Mouse (Mus musculus) embryonic facial prominence, embryonic 11.5 days (tissue): ENCODE measurements around the gene Pjvk. TPM values are rescaled to one million over a fixed set of nuclear protein-coding genes. Genes with fewer than 3 reads are reported as not detected.

ENCODE experiments used
- ATAC-seq: fragments of 200-750 bp; cut with Nextera tagmentation; replicated peaks from 2 replicates; pipeline ENCODE4 v1.8.0; 2017; ENCODE audit warnings: low read depth; ENCODE audit not compliant: insufficient number of reproducible peaks, low FRiP score, low TSS enrichment
- DNase-seq: peaks from one replicate; pipeline ENCODE4 v3.0.0-alpha.2; 2015; ENCODE audit warnings: low spot score
- H3K27ac ChIP-seq: fragments of 300-500 bp; sonication (generic); replicated peaks from 2 replicates; pipeline ENCODE4 v1.5.1; 2014; ENCODE audit warnings: mild to moderate bottlenecking, low read depth, low read length, control low read depth
- H3K27me3 ChIP-seq: fragments of 300-500 bp; sonication (generic); 2 replicates; pipeline ENCODE4 v1.6.1; 2014; ENCODE audit warnings: mild to moderate bottlenecking, low read length, moderate library complexity, mixed read lengths; ENCODE audit not compliant: control insufficient read depth, insufficient read depth
- H3K36me3 ChIP-seq: fragments of 300-500 bp; sonication (generic); replicated peaks from 2 replicates; pipeline ENCODE4 v1.6.1; 2014; ENCODE audit warnings: low read depth, mild to moderate bottlenecking, low read length, moderate library complexity, mixed read lengths; ENCODE audit not compliant: control insufficient read depth, insufficient read depth
- H3K4me1 ChIP-seq: fragments of 300-500 bp; sonication (generic); 2 replicates; pipeline ENCODE4 v1.6.1; 2014; ENCODE audit warnings: low read length, mixed read lengths; ENCODE audit not compliant: control insufficient read depth, insufficient read depth
- H3K4me2 ChIP-seq: fragments of 300-500 bp; sonication (generic); 2 replicates; pipeline ENCODE4 v1.6.1; 2014; ENCODE audit warnings: low read depth, mild to moderate bottlenecking, control low read depth, low read length, moderate library complexity
- H3K4me3 ChIP-seq: fragments of 300-500 bp; sonication (generic); 2 replicates; pipeline ENCODE4 v1.5.1; 2014; ENCODE audit warnings: low read depth, low read length, control low read depth
- H3K9ac ChIP-seq: fragments of 300-500 bp; sonication (generic); replicated peaks from 2 replicates; pipeline ENCODE4 v1.6.1; 2014; ENCODE audit warnings: mild to moderate bottlenecking, control low read depth, low read length
- H3K9me3 ChIP-seq: fragments of 300-500 bp; sonication (generic); replicated peaks from 2 replicates; pipeline ENCODE4 v1.6.1; 2016; ENCODE audit warnings: mild to moderate bottlenecking, low read length, inconsistent platforms, mixed read lengths; ENCODE audit not compliant: control insufficient read depth
- WGBS: fragments of 180-500 bp; shearing (Covaris S2); extraction: QIAGEN DNeasy Blood & Tissue Kit; methylation state at CpG from one replicate; pipeline ENCODE4 v1.1.7; 2014; 5-methylcytosine and 5-hydroxymethylcytosine counted together
- polyA plus RNA-seq: library from polyadenylated mRNA; unstranded; fragments of >200 nt; fragmentation: Nextera tagmentation; extraction: Ambion mirVana; gene quantifications from 2 replicates; pipeline ENCODE4 v1.2.1, GENCODE M21; 2014

The Pjvk gene
- polyA plus RNA-seq, 1 experiment from 2014 or later: 0.93 TPM

DNA sequence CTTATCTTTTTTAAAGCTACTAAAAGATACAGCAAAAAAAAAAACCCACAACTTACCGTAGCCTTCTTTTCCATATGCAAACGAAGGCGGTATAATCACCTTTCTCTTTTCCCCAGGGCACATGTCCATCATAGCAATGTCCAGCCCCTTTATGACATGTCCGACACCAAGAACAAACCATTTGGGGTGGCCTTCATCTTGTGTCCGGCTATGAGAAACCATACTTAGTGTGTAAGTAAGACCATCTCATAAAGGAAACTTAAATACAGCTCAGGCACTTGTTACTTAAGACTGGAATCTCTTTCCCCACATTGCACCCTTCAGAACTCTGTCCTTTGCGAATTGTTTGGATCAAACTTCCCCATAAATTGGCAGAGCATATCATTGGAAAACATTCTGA is 23.4 kb downstream of the Pjvk start:
- peak overlapping the region; percentile 47 for H3K4me2 ChIP-seq
- ATAC-seq: no peak
- no peaks in the 10 kb centered on the region for H3K4me1 ChIP-seq
- no peak overlapping the region for H3K27ac ChIP-seq
- H3K9me3 ChIP-seq: no peaks in the 10 kb centered on the region
- H3K36me3 ChIP-seq: no peaks in the 10 kb centered on the region
- H3K9ac ChIP-seq: peak overlapping the region; percentile 60; the same call in 1 of the 2 replicates
- no peaks in the 10 kb centered on the region for H3K27me3 ChIP-seq
- 88% methylated on average over 6 of the region's 6 CpGs for WGBS
- H3K4me3 ChIP-seq: peak overlapping the region; percentile 40; the same call in 1 of the 2 replicates
- DNase-seq: no peak

DNA sequence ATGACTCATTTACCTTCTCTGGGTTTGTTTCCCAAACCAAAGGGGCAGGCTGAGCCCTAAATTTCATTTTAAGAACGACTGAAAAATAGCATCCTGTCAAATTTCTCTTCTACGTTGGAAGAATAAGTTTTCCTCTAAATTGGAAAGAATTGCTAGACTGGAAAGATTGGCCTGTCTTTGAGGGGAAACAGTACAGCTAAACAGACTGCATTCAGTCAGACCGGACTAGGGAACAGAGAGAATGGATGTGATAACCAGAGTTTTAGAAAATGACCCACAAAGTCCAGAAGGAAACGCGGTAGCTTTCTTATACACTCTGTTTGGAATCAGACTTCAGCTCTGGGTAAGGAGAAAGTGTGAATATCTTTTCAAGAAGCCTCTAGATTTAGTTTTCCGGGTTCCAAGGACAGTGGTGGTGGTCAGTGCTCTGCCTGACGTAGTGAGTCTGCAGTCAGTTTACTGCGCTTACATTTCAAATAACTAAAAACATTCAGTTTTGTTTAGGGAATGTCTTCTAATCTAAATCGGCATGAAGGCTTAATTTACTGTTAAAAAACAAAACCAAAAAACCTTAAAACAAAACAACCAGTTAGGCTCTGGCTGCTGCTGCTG is 24.0 kb downstream of the Pjvk start:
- no peak for ATAC-seq

GRCm38 (mm10) chr2:76672966-76673392 is 24.7 kb downstream of the Pjvk start, which contains the start of gene Fkbp7:
Fkbp7 (minus strand) TSS chr2:76673116.
- no peaks in the 10 kb centered on the region for H3K9me3 ChIP-seq
- peak within 1 kb of the TSS; percentile 40 for H3K4me3 ChIP-seq
- H3K4me1 ChIP-seq: no peaks in the 10 kb centered on the region
- H3K36me3 ChIP-seq: no peaks in the 10 kb centered on the region
- H3K4me2 ChIP-seq: peak within 1 kb of the TSS; percentile 47
- WGBS: under 1% methylated on average over 17 of the region's 17 CpGs
- peak within 1 kb of the TSS; percentile 60 for H3K9ac ChIP-seq
- H3K27ac ChIP-seq: 0 out of 2 replicates have a peak within 1 kb of the TSS, but pooled peaks have one; percentile 10
- no peaks in the 10 kb centered on the region for H3K27me3 ChIP-seq
- peak; percentile 95 for DNase-seq
- peak; percentile 87 for ATAC-seq

More for the DNA sequence above, 24.0 kb downstream of the Pjvk start:
- H3K4me3 ChIP-seq: peak overlapping the region; percentile 40
- 41% methylated on average over 9 of the region's 9 CpGs for WGBS
- H3K9ac ChIP-seq: peak overlapping the region; percentile 60
- 0 out of 2 replicates have a peak overlapping the region, but pooled peaks have one; percentile 10 for H3K27ac ChIP-seq
- no peaks in the 10 kb centered on the region for H3K27me3 ChIP-seq
- DNase-seq: peak; percentile 11
- H3K4me1 ChIP-seq: no peaks in the 10 kb centered on the region
- H3K36me3 ChIP-seq: no peaks in the 10 kb centered on the region
- H3K4me2 ChIP-seq: peak overlapping the region; percentile 47
- no peaks in the 10 kb centered on the region for H3K9me3 ChIP-seq

DNA sequence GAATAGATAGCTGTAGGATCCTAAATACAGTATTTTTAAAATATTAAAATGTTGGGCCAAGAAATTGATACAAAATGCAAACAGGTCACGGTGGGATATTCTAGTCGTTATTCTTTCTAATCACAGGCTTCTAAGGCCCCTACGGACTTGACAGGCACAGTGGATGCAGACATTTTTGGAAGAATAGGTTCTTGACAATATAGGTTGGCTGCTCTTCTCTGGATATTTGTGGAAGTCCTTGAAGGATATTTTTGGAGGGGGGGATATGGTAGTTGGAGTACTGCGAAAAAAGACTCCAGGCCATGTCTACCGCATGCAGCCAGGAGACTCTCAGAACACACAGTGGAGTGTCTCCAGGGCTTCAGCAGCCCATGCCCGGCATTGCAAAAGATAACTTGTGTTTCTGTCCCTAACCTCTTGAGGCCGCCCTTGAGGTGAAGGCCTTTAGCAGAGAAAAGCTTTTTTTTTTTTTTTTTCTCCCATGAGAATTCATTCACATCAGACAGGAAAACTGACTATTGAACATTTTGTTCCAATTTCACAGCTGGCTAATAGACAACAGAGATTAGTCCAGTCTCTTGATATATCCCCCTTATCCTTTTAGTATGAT is 25.3 kb downstream of the Pjvk start:
- Histone ChIP-seq H3K4me2 (peak overlapping the region; percentile 47; the same call in 1 of the 2 replicates), H3K9ac (no peak overlapping the region), H3K4me1 (no peaks in the 10 kb centered on the region), H3K27ac (no peak overlapping the region), H3K9me3 (no peaks in the 10 kb centered on the region), H3K36me3 (no peaks in the 10 kb centered on the region), H3K27me3 (no peaks in the 10 kb centered on the region), H3K4me3 (peak overlapping the region; percentile 40; the same call in 1 of the 2 replicates)
- no peak for ATAC-seq
- 35% methylated on average over 7 of the region's 7 CpGs for WGBS
- peak; percentile 59 for DNase-seq

DNA sequence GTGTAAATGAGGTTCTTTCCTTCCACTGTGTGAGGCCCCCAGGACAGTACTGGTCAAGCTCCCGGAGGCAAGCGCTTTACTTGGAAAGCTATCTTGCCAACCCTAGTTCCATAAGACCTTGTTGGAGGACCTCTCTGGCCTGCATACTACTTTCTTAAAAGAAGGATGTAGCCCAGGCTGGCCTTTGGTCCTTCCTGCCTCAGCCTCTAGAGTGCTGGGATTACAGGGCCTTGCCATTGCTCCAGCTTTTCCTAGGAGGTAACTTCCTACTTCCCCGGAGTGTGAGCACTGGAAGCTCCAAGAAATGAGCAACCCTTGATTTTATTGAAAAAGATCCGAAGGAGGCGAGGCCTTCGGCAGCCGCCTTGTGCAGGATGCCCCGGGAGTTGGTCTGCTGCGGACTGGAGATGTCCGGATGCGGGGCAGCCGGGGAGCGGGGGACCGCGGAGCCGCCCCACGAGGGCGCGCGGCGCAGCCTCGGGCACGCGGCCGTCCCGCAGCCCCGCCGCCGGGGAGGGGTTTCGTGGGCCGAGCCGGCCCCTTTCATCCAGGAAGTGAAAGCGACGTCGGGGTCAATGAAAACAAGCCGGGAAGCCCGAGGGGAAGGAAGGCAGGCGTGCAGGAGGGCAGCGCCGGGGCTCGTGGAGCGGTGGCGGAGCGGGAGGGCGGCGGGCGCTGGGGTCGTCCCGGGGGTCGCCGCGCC is 26.6 kb downstream of the Pjvk start, which contains the start of gene Plekha3:
Plekha3 (plus strand) TSS at position 557 of the 703 bp plus-strand sequence.
- Histone ChIP-seq H3K9ac (peak within 1 kb of the TSS; percentile 92), H3K9me3 (no peaks in the 10 kb centered on the region), H3K36me3 (no peaks in the 10 kb centered on the region), H3K4me1 (no peaks in the 10 kb centered on the region), H3K4me2 (peak within 1 kb of the TSS; percentile 52), H3K4me3 (peak within 1 kb of the TSS; percentile 92), H3K27ac (peak within 1 kb of the TSS; percentile 70), H3K27me3 (no peaks in the 10 kb centered on the region)
- DNase-seq (peak; percentile 88), ATAC-seq (peak; percentile 76)
- 5% methylated on average over 44 of the region's 52 CpGs for whole genome bisulfite sequencing

- WGBS: under 1% methylated on average over 19 of the region's 44 CpGs
- ATAC-seq: peak; percentile 32
These were observed 27.2 kb downstream of the Pjvk start for GRCm38 (mm10) chr2:76675451-76675850.

GRCm38 (mm10) chr2:76675949-76676348 is 27.7 kb downstream of the Pjvk start:
- H3K9ac ChIP-seq: peak overlapping the region; percentile 92
- H3K4me1 ChIP-seq: no peaks in the 10 kb centered on the region
- DNase-seq (no peak), ATAC-seq (no peak)
- H3K36me3 ChIP-seq: no peaks in the 10 kb centered on the region
- 7% methylated on average over 4 of the region's 4 CpGs for WGBS
- no peaks in the 10 kb centered on the region for H3K27me3 ChIP-seq
- H3K27ac ChIP-seq: no peak overlapping the region
- no peaks in the 10 kb centered on the region for H3K9me3 ChIP-seq
- peak overlapping the region; percentile 52 for H3K4me2 ChIP-seq
- peak overlapping the region; percentile 92 for H3K4me3 ChIP-seq

More at GRCm38 (mm10) chr2:76675451-76675850, 27.2 kb downstream of the Pjvk start:
- Histone ChIP-seq H3K36me3 (no peaks in the 10 kb centered on the region), H3K9me3 (no peaks in the 10 kb centered on the region), H3K27me3 (no peaks in the 10 kb centered on the region), H3K4me1 (no peaks in the 10 kb centered on the region), H3K4me2 (peak overlapping the region; percentile 52), H3K4me3 (peak overlapping the region; percentile 92), H3K9ac (peak overlapping the region; percentile 92), H3K27ac (peak overlapping the region; percentile 70)
- peak; percentile 54 for DNase-seq
